Mouse (Mus musculus) 416B (cell line): ENCODE results near the gene Trf.

Experiments used
- DNase-seq: peaks from one replicate; pipeline ENCODE4 v3.0.0; 2011; ENCODE audit warnings: low read depth

Gene Trf

DNA sequence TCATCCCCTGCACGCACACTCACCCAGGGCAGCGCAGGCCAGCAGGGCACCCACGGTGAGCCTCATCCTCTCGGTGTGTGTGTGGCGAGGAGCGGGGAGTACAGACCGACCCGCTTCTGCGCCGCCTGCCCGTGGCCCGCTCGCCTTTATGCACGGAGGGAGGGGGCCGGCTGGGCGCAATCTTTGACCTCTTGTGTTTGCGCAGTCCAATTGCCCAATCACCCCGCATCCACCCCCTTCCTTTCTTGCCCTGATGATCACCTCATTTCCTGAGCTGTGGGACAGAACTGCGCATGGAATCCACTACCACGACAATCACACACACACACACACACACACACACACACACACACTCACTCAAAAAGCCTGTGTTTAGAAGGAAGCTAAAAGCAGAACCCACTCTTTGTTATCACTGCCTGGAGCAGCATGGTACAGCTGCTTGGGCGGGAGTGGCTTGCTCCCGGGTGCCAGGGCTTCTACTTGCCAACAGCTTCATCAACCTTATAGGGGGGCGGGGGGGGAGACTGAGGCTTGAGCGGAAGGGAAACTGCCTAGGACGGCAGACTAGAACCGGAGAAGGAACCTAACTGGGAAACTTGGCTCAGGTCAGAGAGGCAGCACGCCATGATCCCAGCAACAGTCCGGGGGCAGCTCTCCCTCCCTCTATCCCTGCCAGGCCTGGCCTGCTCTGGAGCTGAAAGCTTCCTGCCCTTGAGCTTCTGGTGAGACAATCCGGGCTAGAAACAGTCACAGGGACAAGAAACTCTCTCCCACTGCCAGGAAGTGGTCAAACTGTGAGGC is at the start of gene Trf, which contains the start of gene Gm20425:
TSS of gene Trf (minus strand) at position 294 of the 801 bp plus-strand sequence.
TSS of gene Gm20425 (minus strand) at position 157 of the 801 bp plus-strand sequence.
- DNase-seq: peak; percentile 96

DNA sequence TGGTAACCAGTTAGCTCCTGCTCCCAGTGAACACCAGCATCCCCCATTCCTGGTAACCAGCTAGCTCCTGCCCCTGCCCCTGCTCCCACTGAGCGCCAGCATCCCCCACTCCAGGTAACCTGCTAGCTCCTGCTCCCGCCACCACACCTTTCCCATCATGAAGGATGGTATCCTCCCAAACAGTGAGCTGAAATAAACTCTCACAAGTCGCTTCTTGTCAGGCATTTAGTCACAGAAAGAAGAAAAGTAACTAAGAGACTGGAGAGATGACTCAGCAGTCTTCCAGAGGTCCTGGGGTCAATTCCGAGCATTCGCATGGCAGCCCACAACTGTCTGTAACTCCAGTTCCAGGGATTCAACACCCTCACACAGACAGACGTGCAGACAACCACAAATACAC is 46.6 kb upstream of the Trf start:
- DNase-seq: no peak

DNA sequence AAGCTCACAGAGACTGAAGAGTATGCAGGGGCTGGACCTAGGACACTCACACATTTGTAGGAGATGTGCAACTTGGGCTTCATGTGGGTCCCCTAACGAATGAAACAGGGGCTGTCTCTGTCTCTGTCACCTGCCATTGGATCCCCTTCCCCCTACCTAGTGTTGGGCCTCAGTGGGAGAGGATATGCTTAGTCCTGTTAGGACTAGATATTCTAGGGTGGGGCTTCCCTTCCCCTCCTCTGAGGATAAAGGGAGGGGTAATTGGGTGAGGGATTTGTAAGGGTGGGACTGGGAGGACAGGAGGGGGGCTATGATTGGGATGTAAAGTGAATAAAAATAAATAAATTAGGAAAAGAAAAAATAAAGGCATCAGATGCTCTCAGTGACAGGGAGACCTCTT is 45.4 kb upstream of the Trf start:
- DNase-seq: no peak

DNA sequence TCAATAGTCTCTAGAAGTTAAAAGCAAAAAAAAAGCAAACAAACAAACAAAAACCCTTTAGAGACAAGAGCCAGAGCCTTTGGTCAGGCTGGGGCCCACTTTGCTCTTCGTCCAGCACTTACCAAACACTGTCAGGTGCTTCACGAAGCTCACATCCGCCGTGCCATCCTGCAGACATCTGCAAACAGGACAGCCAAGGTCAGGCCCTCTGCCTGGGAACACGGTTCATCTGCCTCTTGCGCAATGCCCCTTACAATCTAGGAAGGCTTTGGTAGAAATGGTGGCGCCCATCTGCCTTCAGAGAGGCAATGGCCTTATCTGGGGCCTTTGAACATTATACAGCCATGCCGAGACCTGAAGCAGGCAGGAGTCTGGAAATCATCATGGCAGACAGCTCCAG is 44.6 kb upstream of the Trf start:
- peak; percentile 9 for DNase-seq

DNA sequence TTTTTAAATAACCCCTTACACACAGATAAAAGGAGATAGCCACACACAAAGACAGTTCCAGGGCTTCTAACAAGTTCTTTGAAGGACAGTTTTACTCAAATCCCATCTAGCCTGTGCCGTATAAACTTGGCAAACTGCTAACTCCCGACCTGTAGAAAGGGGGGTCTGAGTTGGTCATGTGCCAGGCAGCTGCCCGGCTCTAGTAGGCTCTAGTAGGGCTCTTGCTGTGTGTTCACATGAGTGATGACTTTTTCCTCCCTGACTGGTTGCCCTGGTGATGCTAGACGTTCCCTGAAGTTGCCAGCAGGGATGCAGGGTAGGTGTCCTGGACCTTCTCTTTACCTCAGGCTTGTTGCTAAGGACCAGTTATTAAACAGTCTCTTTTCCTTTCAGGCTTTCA is 40.9 kb upstream of the Trf start:
- DNase-seq: no peak

DNA sequence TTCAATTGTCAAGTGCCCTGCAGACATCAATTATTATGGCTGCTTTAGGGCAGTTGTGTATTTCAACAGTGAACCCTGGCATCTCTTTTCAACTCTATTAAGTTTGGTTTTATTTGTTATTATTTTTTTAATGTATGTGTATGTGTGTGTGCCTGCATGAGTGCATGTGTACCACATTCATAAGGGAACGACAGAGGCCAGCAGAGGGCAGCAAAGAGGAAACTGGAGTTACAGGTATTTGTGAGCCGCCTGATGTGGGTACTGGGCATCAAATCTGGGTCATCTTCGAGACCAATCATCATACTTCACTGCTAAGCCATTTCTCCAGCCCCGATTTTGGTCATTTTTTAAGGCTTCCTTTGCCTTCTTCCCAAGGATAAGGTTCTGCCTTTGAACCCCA is 35.5 kb upstream of the Trf start:
- DNase-seq: no peak

DNA sequence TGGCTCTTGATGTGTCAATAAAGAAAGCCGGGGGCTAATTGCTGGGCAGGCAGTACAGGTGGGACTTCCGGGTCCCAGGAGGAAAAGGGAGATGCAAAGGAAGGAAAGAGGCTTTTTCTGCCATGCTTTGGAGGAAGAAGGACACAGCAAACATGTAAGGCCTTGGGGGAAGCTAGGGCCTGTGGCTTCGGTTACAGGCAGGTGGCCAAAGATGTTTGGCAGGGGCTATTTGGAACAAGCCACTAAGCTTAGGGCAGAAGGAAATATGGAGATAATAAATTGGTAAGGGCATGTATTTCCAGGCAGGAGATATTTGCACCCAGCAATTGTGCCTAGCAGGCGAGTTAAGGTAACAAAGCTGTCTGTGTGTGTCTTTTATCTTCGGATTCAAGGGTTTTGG is 22.7 kb upstream of the Trf start:
- no peak for DNase-seq

DNA sequence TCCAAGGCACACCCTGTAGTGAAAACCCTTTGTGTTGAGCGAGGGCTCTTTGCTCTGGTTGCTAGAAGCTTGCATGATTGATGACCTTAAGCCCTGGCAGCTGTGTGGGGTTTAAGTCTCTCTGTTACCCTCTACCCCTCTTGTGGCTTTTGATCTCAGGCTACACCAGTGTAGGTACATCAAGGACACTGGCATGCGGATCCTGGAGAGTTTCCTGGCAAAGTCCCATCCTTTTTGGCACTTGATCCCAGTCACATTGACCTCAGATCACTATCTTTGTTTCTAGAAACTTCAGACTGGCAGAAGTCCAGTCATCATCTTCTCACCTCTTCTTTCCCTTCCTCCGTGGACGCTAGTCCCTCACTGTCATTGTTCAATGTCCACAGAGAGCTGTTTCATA is 18.4 kb upstream of the Trf start:
- no peak for DNase-seq

DNA sequence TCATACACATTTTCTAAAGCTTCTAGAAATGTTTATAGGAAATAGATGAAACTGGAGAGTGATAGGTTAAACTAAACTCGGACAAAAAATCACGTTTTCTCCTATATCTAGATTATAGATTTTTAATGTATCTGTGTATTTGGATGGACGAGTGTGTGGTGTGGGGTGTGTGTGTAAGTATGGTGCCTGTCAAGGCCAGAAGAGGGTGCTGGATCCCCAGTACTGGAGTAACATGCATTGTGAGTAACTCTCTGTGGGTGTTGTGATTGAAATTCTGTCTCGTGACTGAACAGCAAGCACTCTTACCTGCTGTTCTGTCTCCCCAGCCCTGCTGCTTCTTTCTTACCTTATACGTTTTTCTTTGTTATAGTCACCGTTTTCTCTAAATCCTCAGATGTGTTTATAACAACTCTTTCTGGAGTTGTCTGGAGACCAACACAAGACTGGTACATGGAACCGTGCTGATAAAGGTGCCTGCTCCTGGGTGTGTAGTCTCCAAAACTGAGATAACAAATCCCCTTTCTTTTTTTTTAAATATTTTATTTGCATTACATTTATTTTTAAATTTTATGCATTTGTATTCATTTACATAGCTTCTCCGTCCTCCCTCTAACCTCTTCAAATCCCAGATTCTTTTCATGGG is 16.4 kb upstream of the Trf start:
- peak; percentile 18 for DNase-seq

DNA sequence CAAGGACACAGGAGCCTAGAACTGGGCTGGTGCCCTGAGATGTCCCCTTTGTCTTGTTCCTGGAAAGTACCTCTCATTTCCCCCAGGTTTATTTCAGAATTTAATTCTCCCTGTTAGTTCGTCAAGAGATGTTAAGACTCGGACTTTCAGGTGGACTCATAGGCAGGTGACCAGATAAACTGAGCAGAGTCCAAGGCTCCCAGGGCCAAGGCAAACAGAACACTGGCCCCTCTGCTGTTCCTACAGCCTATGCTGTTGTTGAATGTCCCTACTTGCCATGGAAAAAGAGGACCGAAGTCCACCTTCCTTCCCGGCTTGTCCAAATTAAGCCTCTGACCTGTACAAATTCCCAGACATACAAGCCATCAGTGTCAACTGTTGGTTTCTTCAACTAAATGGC is 13.4 kb upstream of the Trf start:
- DNase-seq: no peak

DNA sequence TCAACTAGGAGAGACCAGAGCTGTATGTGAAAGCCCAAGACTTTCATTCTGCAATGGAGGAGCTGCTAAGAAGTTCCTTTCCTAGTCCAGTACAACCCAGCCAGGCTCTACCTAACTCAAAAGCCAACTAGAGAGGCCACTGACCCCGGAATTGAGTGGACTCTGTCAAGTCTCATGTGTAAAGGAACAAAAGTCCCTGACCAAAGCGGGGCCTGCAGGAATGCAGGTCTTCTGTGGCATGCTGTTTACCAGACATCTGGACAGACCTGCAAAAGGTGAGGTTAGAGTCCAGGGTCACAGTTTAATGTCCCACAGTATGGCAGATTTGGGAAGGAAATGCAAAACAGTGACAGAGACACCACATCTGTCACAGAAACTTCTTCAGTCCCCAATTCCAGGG is 11.0 kb upstream of the Trf start:
- no peak for DNase-seq

DNA sequence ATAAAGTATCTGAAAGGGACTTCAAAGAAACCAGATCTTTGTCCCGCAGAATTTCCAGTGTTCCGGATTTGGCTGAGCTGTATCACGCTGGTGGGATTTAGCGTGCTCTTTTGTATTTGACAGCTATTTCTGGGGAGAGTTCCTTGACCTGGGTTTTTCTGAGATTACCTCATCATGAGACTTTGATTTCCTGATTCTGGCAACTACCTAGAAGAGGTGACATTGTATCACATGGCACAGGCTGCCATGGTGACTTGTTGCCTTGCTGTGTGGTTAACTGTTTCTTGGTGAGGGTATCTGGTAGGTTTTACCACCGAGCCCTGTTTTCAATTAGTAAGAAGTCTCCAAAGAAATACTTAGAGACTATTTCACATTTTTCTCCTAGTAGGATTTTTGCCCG is 9.2 kb upstream of the Trf start:
- DNase-seq: no peak

DNA sequence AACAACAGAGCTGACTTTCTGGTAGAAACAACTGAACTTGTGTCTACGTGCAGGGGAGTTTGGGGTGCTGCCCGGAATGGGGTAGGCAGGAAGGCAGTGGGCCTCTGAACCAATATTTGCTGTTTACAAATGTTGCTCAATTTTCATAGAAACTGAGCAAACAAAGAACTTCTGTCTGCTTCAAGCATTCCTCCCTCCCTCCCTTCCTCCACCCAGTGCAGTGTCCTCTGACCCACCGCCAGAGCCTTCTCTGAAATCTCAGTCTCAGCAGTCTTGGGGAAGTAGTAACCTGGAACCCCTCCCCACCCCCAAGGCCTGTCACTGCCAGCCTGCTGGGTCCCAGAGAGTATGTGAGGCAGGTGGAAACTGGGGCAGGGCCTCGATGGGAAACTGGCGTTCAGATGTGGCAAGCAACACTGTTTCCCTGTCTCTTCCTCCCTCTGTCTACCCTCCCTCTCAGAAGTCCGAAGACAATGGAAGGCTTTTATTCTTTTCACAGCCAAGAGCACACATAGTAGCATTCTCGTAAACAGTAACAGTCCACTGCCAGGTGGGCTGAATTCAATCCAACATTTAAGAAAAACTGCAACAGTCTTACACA is 4.4 kb upstream of the Trf start:
- no peak for DNase-seq

DNA sequence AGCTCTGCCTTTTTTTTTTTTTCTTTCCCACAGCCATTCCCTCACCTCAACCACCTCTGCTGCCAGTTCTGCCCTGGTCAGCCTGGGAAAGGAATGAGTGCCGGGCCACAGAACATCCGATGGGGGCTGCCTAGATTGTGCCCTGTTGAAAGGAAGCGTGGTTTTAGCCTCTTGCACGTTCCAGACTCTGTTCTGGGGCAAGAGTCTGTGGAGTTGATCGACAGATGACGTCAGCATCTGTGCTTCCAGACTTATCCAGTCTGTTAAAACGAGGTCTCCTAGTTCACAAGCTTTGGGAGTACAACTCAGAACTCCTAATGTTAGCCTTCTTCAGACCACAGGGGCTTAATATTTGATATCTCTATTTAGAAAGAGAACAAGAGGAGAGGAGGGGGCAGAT is 3.8 kb upstream of the Trf start:
- peak; percentile 40 for DNase-seq

DNA sequence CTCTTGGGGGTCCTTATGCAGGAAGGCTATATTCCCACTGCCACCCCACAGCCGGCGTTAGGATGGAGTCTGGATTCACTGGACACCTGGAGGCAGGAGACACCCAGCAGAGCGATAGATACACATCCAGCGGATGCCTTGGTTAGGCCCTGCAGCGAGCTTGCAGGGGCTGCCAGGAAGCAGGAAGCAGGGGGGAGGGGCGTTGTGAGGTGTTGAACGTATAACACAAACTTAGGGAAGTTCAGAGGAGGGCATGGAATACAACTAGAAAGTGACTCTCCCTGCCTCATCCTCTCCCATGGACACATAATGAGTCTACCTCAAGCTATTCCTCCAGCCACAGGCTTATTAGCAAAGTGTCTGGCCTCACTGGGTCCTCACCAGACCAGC is 2.8 kb upstream of the Trf start:
- no peak for DNase-seq

DNA sequence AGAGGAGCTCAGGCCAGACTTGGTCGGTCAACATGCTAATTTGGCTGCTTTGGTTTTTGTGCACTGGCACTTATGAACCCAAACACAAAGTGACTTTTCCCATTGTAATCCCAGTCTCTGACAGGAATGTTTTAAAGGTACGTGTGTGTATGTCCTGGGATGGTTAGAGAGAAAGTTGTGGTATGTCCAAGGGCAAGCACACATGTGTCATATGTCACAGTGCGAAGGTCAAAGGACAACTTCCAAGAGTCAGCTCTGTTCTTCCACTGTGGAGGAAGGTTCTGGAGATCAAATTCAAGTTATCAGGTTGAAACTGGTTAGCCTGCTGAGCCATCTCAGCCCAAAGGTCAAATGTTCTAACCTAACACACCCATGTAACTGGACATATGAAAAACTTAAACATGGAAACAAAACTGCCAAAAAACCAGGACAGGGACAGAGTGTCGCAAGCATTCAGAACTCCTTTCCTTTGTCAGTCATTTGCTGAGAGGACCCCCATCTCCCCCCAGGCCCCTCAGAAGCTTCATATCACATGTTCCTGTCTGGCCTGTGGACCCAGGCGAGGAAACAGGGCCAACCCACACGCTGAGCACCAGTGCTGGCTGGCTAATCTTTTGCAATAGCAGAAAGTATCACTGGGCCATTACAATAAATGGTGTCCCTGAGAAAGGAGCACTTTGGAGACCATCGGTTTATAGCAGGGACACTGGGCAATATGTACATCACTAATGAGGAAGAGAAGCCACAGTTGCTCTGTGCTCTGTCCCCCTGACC is 2.2 kb upstream of the Trf start:
- DNase-seq: no peak

DNA sequence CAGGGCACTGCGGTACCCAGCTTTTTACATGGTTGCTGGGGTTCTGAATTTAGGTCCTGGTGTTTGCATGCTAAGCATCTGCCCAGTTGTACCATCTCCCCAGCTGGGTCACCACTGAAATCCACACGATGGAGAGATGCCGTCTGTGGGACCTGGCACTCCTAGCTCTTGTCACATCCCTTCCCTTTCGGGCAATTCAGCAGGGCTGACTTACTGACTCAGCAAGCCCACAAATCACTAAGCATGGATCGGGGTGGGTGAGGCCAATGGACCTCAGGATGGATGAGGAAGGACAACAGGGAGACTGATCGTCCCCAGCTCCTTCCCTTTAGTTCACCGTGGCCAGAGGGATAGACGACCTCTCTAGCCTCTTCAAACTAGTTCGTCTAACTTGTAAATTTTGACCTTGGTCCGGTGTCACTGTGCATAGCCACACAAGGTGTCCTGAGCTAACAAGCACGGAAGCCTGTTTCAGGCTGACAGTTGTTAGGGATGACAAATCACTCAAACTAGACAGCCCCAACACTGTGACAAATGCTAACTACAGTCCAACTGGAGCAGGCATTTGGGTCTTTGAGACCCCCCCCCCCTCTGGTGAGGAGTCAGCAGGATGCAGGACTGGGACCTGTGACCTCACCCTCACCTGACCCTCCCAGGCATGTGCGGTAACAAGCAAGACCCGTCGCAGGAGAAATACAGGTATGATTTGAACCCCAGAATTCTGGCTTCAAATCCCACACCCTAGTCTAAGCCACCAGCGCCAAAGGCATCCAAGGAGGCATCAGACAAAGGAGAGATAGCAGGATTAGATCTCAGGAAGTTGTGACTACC is 992 bp downstream of the Trf start:
- DNase-seq: no peak

DNA sequence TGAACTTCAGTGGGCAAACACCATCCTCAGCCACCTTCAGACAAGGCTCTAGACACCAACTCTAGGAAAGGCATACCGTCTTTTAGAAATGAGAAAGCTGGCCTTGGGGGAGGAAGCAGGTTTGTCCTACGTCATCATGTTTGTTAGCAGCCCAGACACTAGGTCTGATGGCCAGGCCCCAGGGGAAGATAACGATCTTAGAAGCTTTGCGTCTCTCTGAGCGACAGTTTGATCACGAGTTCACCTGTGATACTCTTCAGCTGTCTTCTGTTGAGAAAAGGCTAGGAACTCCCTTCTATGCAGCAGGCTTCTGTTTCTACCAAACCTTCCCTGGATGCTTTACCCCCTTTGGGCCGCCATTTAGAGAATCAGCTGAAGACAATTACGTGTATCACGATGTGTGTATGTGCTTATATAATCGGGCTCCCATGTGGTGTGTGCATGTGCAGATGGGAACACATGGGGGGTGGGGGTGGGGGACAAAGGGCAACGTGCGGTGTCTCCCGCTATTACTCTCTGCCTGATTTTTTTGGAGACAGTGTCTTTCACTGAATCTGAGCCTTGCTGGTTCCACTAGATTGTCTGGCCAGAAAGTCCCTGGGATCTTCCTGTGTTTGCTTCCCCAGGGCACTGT is 1.8 kb downstream of the Trf start:
- no peak for DNase-seq

DNA sequence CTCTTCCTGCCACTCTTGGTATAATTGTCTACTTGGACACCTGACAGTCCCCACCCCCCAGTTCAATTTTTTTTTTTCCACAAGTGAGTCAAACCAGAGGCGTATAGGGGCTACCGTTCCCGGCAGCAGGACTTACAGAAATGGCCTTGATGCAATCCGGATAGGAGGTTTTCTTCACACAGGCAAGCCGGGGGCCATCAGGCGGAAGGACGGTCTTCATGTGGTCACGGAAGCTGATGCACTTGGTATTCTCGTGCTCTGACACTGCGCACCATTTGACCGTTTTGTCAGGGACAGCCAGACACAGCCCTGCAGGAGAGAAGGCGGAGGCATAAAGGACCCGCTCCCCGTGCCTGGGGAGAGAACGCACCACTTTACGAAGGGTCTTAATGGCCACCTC is 2.5 kb downstream of the Trf start:
- no peak for DNase-seq

DNA sequence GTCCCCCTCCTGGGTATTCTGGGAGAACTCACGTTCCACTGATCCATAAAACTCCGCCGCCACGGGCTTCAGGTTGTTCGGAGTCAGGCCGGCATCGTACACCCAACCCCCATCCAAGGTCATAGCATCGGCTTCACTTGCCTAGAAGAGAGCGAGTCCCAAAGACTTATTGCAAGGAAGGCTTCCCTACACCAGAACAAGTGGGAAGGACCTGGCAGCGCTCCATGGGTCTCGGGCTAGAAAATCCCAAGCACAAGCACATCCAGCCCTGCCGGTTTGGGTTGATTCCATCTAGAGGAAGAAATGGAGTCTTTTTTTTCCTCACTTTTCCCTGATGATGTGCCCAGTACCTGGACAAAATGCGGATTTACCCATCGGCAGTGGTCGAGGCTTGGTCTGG is 3.4 kb downstream of the Trf start:
- DNase-seq: no peak

DNA sequence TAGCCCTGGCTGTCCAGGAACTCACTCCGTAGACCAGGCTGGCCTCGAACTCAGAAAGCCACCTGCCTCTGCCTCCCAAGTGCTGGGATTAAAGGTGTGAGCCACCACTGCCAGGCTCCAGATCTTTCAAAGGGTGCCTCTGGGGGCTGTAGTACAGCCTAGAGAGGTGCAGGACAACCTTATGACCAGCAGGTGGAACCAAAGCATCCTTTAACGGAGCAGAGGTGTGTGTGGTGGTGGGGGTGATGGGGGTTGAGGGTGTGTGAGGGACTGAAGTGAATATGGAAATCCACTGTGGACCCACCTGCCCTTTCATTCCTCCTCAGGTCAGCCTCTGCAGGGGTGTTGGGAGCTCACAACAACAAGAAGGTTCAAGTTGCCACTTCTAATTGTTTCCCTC is 4.8 kb downstream of the Trf start:
- DNase-seq: peak; percentile 53
